Mouse (Mus musculus) forebrain, postnatal 0 days (tissue): ENCODE data around the gene Mccc1. TPM values are rescaled to one million over a fixed set of nuclear protein-coding genes. Genes with fewer than 3 reads are reported as not detected.

Source experiments
- ATAC-seq: fragments of 200-750 bp; cut with Nextera tagmentation; 2 replicates; pipeline ENCODE4 v1.8.0; 2017; ENCODE audit warnings: mild to moderate bottlenecking, moderate library complexity
- DNase-seq: peaks from one replicate; pipeline ENCODE4 v3.0.0-alpha.2; 2015
- H3K27ac ChIP-seq: fragments of 300-500 bp; sonication (generic); 2 replicates; pipeline ENCODE4 v1.5.1; 2014; ENCODE audit warnings: low read depth, mild to moderate bottlenecking, antibody characterized with exemption, low read length, moderate library complexity, mixed read lengths
- H3K27me3 ChIP-seq: fragments of 300-500 bp; sonication (generic); 2 replicates; pipeline ENCODE4 v1.6.1; 2014; ENCODE audit warnings: mild to moderate bottlenecking, low read length, mixed read lengths; ENCODE audit not compliant: insufficient read depth
- H3K36me3 ChIP-seq: fragments of 300-500 bp; sonication (generic); 2 replicates; pipeline ENCODE4 v1.6.1; 2014; ENCODE audit warnings: mild to moderate bottlenecking, moderate library complexity; ENCODE audit not compliant: insufficient read depth
- H3K4me1 ChIP-seq: fragments of 300-500 bp; sonication (generic); 2 replicates; pipeline ENCODE4 v1.6.1; 2014; ENCODE audit warnings: antibody characterized with exemption; ENCODE audit not compliant: insufficient read depth
- H3K4me2 ChIP-seq: fragments of 300-500 bp; sonication (generic); 2 replicates; pipeline ENCODE4 v1.6.1; 2014; ENCODE audit warnings: low read depth, mild to moderate bottlenecking, moderate library complexity
- H3K4me3 ChIP-seq: fragments of 300-500 bp; sonication (generic); 2 replicates; pipeline ENCODE4 v1.5.1; 2014; ENCODE audit warnings: low read depth, low read length, mixed read lengths
- H3K9ac ChIP-seq: fragments of 300-500 bp; sonication (generic); 2 replicates; pipeline ENCODE4 v1.6.1; 2014; ENCODE audit warnings: mild to moderate bottlenecking
- H3K9me3 ChIP-seq: fragments of 300-500 bp; sonication (generic); 2 replicates; pipeline ENCODE4 v1.6.1; 2016; ENCODE audit warnings: low read length
- CTCF ChIP-seq: sonication (generic); IDR thresholded peaks from 2 replicates; pipeline ENCODE4 v1.5.1; 2016; ENCODE audit warnings: antibody characterized with exemption, control low read depth, low read depth
- WGBS: fragments of 180-500 bp; shearing (Covaris S2); extraction: QIAGEN DNeasy Blood & Tissue Kit; methylation state at CpG from one replicate; pipeline ENCODE4 v1.1.7; 2014; 5-methylcytosine and 5-hydroxymethylcytosine counted together
- polyA plus RNA-seq: library from polyadenylated mRNA; unstranded; fragments of >200 nt; fragmentation: Nextera tagmentation; extraction: Ambion mirVana; gene quantifications from 2 replicates; pipeline ENCODE4 v1.2.1, GENCODE M21; 2015
- total RNA-seq: library from RNA; depleted of rRNA; stranded (reverse); fragments of >200 nt; gene quantifications from 2 replicates; pipeline ENCODE4 v1.2.3, GENCODE M21; 2014

The Mccc1 gene
- total and polyA plus RNA-seq, 2 experiments from 2014 or later: 5.9 to 13.7 TPM

GRCm38 (mm10) chr3:36025732-36026131 is 25.3 kb upstream of the Mccc1 start:
- Histone ChIP-seq H3K4me2 (no peak overlapping the region), H3K36me3 (no peaks in the 10 kb centered on the region), H3K27ac (no peak overlapping the region), H3K4me1 (no peaks in the 10 kb centered on the region), H3K9me3 (no peaks in the 10 kb centered on the region), H3K9ac (no peak overlapping the region), H3K4me3 (no peak overlapping the region), H3K27me3 (no peaks in the 10 kb centered on the region)
- DNase-seq (no peak), ATAC-seq (no peak)
- no peak for TF ChIP-seq CTCF
- WGBS: 49% methylated on average over 6 of the region's 6 CpGs

- 69% methylated on average over 3 of the region's 3 CpGs for WGBS
- no peak overlapping the region for H3K27ac ChIP-seq
- H3K36me3 ChIP-seq: no peaks in the 10 kb centered on the region
- DNase-seq: no peak
- no peak for ATAC-seq
- no peak for TF ChIP-seq CTCF
- no peaks in the 10 kb centered on the region for H3K4me1 ChIP-seq
- H3K9ac ChIP-seq: no peak overlapping the region
- no peaks in the 10 kb centered on the region; the same call in 1 of the 2 replicates for H3K27me3 ChIP-seq
- no peaks in the 10 kb centered on the region for H3K9me3 ChIP-seq
- H3K4me2 ChIP-seq: no peak overlapping the region
- H3K4me3 ChIP-seq: no peak overlapping the region
Measured at GRCm38 (mm10) chr3:36011239-36011638, 10.8 kb upstream of the Mccc1 start.

- ATAC-seq: no peak
- Histone ChIP-seq H3K27me3 (no peaks in the 10 kb centered on the region; the same call in 1 of the 2 replicates), H3K9me3 (no peaks in the 10 kb centered on the region), H3K36me3 (no peaks in the 10 kb centered on the region), H3K27ac (no peak overlapping the region), H3K4me1 (no peaks in the 10 kb centered on the region), H3K4me3 (no peak overlapping the region), H3K9ac (no peak overlapping the region), H3K4me2 (no peak overlapping the region)
- WGBS: 70% methylated on average over 4 of the region's 4 CpGs
- no peak for TF ChIP-seq CTCF
- DNase-seq: no peak
Measured at GRCm38 (mm10) chr3:36008411-36009154, 8.1 kb upstream of the Mccc1 start.

- TF ChIP-seq CTCF: no peak
- Histone ChIP-seq H3K4me3 (no peak overlapping the region), H3K27ac (no peak overlapping the region), H3K36me3 (no peaks in the 10 kb centered on the region), H3K4me1 (no peaks in the 10 kb centered on the region; the same call in 1 of the 2 replicates), H3K27me3 (no peaks in the 10 kb centered on the region), H3K9me3 (no peaks in the 10 kb centered on the region), H3K9ac (no peak overlapping the region), H3K4me2 (no peak overlapping the region)
- 45% methylated on average over 4 of the region's 4 CpGs for WGBS
- ATAC-seq (no peak), DNase-seq (peak; percentile 36)
Measured at GRCm38 (mm10) chr3:36004028-36004895, 3.8 kb upstream of the Mccc1 start.

GRCm38 (mm10) chr3:35994552-35995531 is 5.6 kb downstream of the Mccc1 start:
- Histone ChIP-seq H3K4me1 (no peaks in the 10 kb centered on the region; the same call in 1 of the 2 replicates), H3K9ac (no peak overlapping the region), H3K27me3 (no peaks in the 10 kb centered on the region), H3K4me3 (no peak overlapping the region), H3K4me2 (no peak overlapping the region), H3K9me3 (no peaks in the 10 kb centered on the region), H3K36me3 (peaks cover 13% of the 10 kb centered on the region; the same call in 1 of the 2 replicates), H3K27ac (no peak overlapping the region)
- ATAC-seq: no peak
- TF ChIP-seq CTCF: no peak
- no peak for DNase-seq
- WGBS: 58% methylated on average over 11 of the region's 11 CpGs

GRCm38 (mm10) chr3:35990715-35991114 is 9.8 kb downstream of the Mccc1 start:
- H3K36me3 ChIP-seq: peaks cover 45% of the 10 kb centered on the region
- no peak for ATAC-seq
- no peak overlapping the region for H3K4me3 ChIP-seq

More at GRCm38 (mm10) chr3:35990715-35991114, 9.8 kb downstream of the Mccc1 start:
- no peak for DNase-seq
- Histone ChIP-seq H3K4me2 (no peak overlapping the region), H3K9me3 (no peaks in the 10 kb centered on the region), H3K9ac (no peak overlapping the region), H3K27me3 (no peaks in the 10 kb centered on the region), H3K27ac (no peak overlapping the region), H3K4me1 (no peaks in the 10 kb centered on the region)
- WGBS: 96% methylated on average over 7 of the region's 7 CpGs
- no peak for TF ChIP-seq CTCF
